ENCODE assay signal across 14 mouse cellular contexts in the genomic region with DNA sequence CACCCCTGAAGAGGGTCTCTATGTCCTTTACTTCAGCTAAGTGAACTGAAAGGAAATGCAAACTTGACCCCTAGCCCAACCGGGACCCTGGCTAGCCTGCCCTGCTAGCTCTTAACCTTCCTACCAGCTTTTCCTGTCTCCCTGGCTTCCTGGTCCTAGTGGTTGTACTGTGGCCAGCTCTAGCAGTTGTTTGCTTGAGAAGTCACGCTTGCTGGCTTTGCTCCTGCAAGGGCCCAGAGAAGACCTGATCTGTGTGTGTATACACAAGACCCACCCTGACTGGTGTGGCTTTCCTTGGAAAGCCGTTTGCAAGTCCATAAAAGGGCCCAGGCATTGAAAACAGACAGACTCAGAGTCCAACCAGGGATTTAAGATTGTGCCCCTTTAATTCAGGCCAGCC. TPM values are rescaled to one million over a fixed set of nuclear protein-coding genes. Genes with fewer than 3 reads are reported as not detected.
DNase-seq lines count a peak whose midpoint lies in the region; ATAC-seq lines count a peak whose summit lies in the region.
"Had no signal": no experiment of that assay in that cellular context is flagged by ENCODE, and none has a peak within 500 bp of the region (broad histone marks: within the 10 kb centered on the region; RNA-seq: fewer than 3 reads in every experiment).

No protein-coding gene starts in this region.

- H3K27ac ChIP-seq in kidney, embryonic 14.5 days (ENCODE audit: low read depth, low read length), result no peak overlapping the region
- H3K27ac ChIP-seq in kidney, embryonic 16.5 days (ENCODE audit: low read length), result 0 out of 2 replicates have a peak overlapping the region, but pooled peaks have one; percentile 8
- no peak overlapping the region for H3K27ac ChIP-seq in liver, embryonic 12.5 days
- H3K27ac ChIP-seq: limb, embryonic 12.5 days; midbrain, embryonic 13.5 days had no signal

- no peaks in the 10 kb centered on the region for H3K27me3 ChIP-seq in kidney, embryonic 14.5 days (ENCODE audit: control insufficient read depth, insufficient read depth, low read length)
- H3K27me3 ChIP-seq in kidney, embryonic 16.5 days (ENCODE audit: insufficient read depth, low read length), result no peaks in the 10 kb centered on the region
- peaks cover 17% of the 10 kb centered on the region; the same call in 1 of the 2 replicates for H3K27me3 ChIP-seq in liver, embryonic 12.5 days (replicated peaks)
- H3K27me3 ChIP-seq: limb, embryonic 12.5 days; midbrain, embryonic 13.5 days had no signal

- H3K9me3 ChIP-seq in kidney, embryonic 14.5 days (ENCODE audit: control insufficient read depth, low read length), result no peaks in the 10 kb centered on the region
- H3K9me3 ChIP-seq in kidney, embryonic 16.5 days (ENCODE audit: low read length), result peaks cover 6% of the 10 kb centered on the region
- 0 out of 2 replicates have a peak, but pooled peaks cover 3% of the 10 kb centered on the region for H3K9me3 ChIP-seq in liver, embryonic 12.5 days (replicated peaks)
- H3K9me3 ChIP-seq: limb, embryonic 12.5 days; midbrain, embryonic 13.5 days had no signal

- no peak overlapping the region for H3K4me2 ChIP-seq in kidney, embryonic 14.5 days (replicated peaks; ENCODE audit: low read depth, low read length)
- no peak overlapping the region for H3K4me2 ChIP-seq in kidney, embryonic 16.5 days (replicated peaks; ENCODE audit: low read depth, low read length)
- H3K4me2 ChIP-seq in liver, embryonic 12.5 days, result no peak overlapping the region
- H3K4me2 ChIP-seq: limb, embryonic 12.5 days; midbrain, embryonic 13.5 days had no signal

- intact Hi-C loops in heart, postnatal 25 days (cut with DNase I), result no loop called here

- no peaks in the 10 kb centered on the region for H3K4me1 ChIP-seq in kidney, embryonic 14.5 days (ENCODE audit: control insufficient read depth, insufficient read depth, low read length)
- H3K4me1 ChIP-seq in kidney, embryonic 16.5 days (ENCODE audit: insufficient read depth, low read length), result no peaks in the 10 kb centered on the region
- no peaks in the 10 kb centered on the region for H3K4me1 ChIP-seq in liver, embryonic 12.5 days
- H3K4me1 ChIP-seq: limb, embryonic 12.5 days; midbrain, embryonic 13.5 days had no signal

- H3K36me3 ChIP-seq in kidney, embryonic 14.5 days (ENCODE audit: control insufficient read depth, insufficient read depth, low read length), result no peaks in the 10 kb centered on the region
- no peaks in the 10 kb centered on the region for H3K36me3 ChIP-seq in kidney, embryonic 16.5 days (ENCODE audit: insufficient read depth, low read length)
- H3K36me3 ChIP-seq in liver, embryonic 12.5 days, result no peaks in the 10 kb centered on the region
- H3K36me3 ChIP-seq: limb, embryonic 12.5 days; midbrain, embryonic 13.5 days had no signal

- DNase-seq in kidney, adult 11 months, result peak; percentile 62
- peak; percentile 29 for DNase-seq in heart, postnatal 25 days (ENCODE audit: low spot score)
- peak; percentile 82 for DNase-seq in lung, postnatal 36 days
- no peak for DNase-seq in layer of hippocampus, postnatal 10 days (ENCODE audit: low spot score in 2 of 2)
- no peak for DNase-seq in testis, postnatal 14 days (ENCODE audit: low spot score)
- DNase-seq: cerebellum, adult 11 months had no signal

- ATAC-seq in kidney, embryonic 14.5 days (ENCODE audit: low FRiP score, low TSS enrichment), result no peak
- no peak for ATAC-seq in kidney, embryonic 16.5 days (ENCODE audit: low FRiP score, low TSS enrichment)
- no peak for ATAC-seq in liver, embryonic 12.5 days
- ATAC-seq: activated CD4-positive, CD25-positive, alpha-beta regulatory T cell, adult 4 months; midbrain, embryonic 13.5 days had no signal

- 29% methylated on average over 3 of the region's 3 CpGs for WGBS in kidney, embryonic 14.5 days
- 32% methylated on average over 3 of the region's 3 CpGs for whole genome bisulfite sequencing in kidney, embryonic 16.5 days
- WGBS in liver, embryonic 12.5 days (ENCODE audit: insufficient replicate concordance), result 42% methylated on average over 3 of the region's 3 CpGs

- no peak overlapping the region for H3K9ac ChIP-seq in kidney, embryonic 14.5 days (ENCODE audit: low read depth, low read length)
- no peak overlapping the region for H3K9ac ChIP-seq in kidney, embryonic 16.5 days (replicated peaks; ENCODE audit: low read length)
- H3K9ac ChIP-seq in liver, embryonic 12.5 days, result no peak overlapping the region
- H3K9ac ChIP-seq: limb, embryonic 12.5 days; midbrain, embryonic 13.5 days had no signal

- no peak overlapping the region for H3K4me3 ChIP-seq in kidney, embryonic 14.5 days (ENCODE audit: low read length)
- H3K4me3 ChIP-seq in kidney, embryonic 16.5 days (ENCODE audit: low read length), result no peak overlapping the region
- H3K4me3 ChIP-seq in liver, embryonic 12.5 days, result no peak overlapping the region
- H3K4me3 ChIP-seq: limb, embryonic 12.5 days; midbrain, embryonic 13.5 days had no signal

RNA-seq across cellular contexts. Expression of a gene that starts 7.3 kb away (rescaled TPM):
- polyA plus RNA-seq in kidney, embryonic 14.5 days (2014; fragmentation: Nextera tagmentation; extraction: Ambion mirVana), result 111 and 115 TPM in 2 replicates
- total RNA-seq in heart, postnatal 25 days (2021), result 10 to 100 TPM; 14.7 to 14.8 TPM
- 113 and 119 TPM in 2 replicates for polyA plus RNA-seq in kidney, embryonic 16.5 days (2015; fragmentation: Nextera tagmentation; extraction: Ambion mirVana)
- 1 to 10 TPM; 5.8 to 6.3 TPM for total RNA-seq in layer of hippocampus, postnatal 10 days (2021)
- 19.6 and 20.1 TPM in 2 replicates for polyA plus RNA-seq in liver, embryonic 12.5 days (2016; fragmentation: Nextera tagmentation; extraction: Ambion mirVana)
- polyA plus RNA-seq: activated CD4-positive, CD25-positive, alpha-beta regulatory T cell, adult 4 months had no signal

RNA-seq across cellular contexts. Expression of a gene that starts 22.9 kb away (rescaled TPM):
- 10.7 and 16.0 TPM in 2 replicates for polyA plus RNA-seq in kidney, embryonic 14.5 days (2014; fragmentation: Nextera tagmentation; extraction: Ambion mirVana)
- 10 to 100 TPM in 1 of 2 experiments, 1 to 10 TPM in 1; 8.7 to 10.9 TPM for total RNA-seq in heart, postnatal 25 days (2021)
- polyA plus RNA-seq in kidney, embryonic 16.5 days (2015; fragmentation: Nextera tagmentation; extraction: Ambion mirVana), result 15.8 and 19.1 TPM in 2 replicates
- 1 to 10 TPM; 2.6 to 3.0 TPM for total RNA-seq in layer of hippocampus, postnatal 10 days (2021)
- 6.5 and 6.9 TPM in 2 replicates for polyA plus RNA-seq in liver, embryonic 12.5 days (2016; fragmentation: Nextera tagmentation; extraction: Ambion mirVana)

RNA-seq across cellular contexts. Expression of a gene that starts 55.5 kb away (rescaled TPM):
- polyA plus RNA-seq in kidney, embryonic 14.5 days (2014; fragmentation: Nextera tagmentation; extraction: Ambion mirVana), result not detected in 2 replicates
- total RNA-seq in heart, postnatal 25 days (2021), result not detected
- polyA plus RNA-seq in kidney, embryonic 16.5 days (2015; fragmentation: Nextera tagmentation; extraction: Ambion mirVana), result not detected in 2 replicates
- total RNA-seq in layer of hippocampus, postnatal 10 days (2021), result not detected
- not detected in 2 replicates for polyA plus RNA-seq in liver, embryonic 12.5 days (2016; fragmentation: Nextera tagmentation; extraction: Ambion mirVana)
- total RNA-seq: gastrocnemius, adult 8-10 months had no signal
- polyA plus RNA-seq: activated CD4-positive, CD25-positive, alpha-beta regulatory T cell, adult 4 months; limb, embryonic 12.5 days; midbrain, embryonic 13.5 days; thymus, postnatal 0 days had no signal

Comparison
In these comparisons a context has a peak if more than half of its experiments do, and no peak if none do; other contexts are left out.
1. DNase-seq: peak in kidney, adult 11 months (single experiment), heart, postnatal 25 days (single experiment) and lung, postnatal 36 days (single experiment); none in layer of hippocampus, postnatal 10 days (0 of 2) and testis, postnatal 14 days (single experiment).